Comparison of ENCODE assay signal across 9 mouse cellular contexts in genomic region chr19:53557267-53557936, GRCm38 (mm10). TPM values are rescaled to one million over a fixed set of nuclear protein-coding genes. Genes with fewer than 3 reads are reported as not detected.
A peak's percentile ranks its signal among the peaks of the same experiment; 100 is the strongest.
DNase-seq lines count a peak whose midpoint lies in the region; ATAC-seq and TF ChIP-seq lines count a peak whose summit lies in the region.
"Had no signal": no experiment of that assay in that cellular context is flagged by ENCODE, and none has a peak within 500 bp of the region (broad histone marks: within the 10 kb centered on the region; RNA-seq: fewer than 3 reads in every experiment).

No protein-coding gene starts in this region.

- H3K27me3 ChIP-seq in kidney, adult 2 months (replicated peaks; ENCODE audit: control insufficient read depth, insufficient read depth, low read length): no peaks in the 10 kb centered on the region
- H3K27me3 ChIP-seq in kidney, embryonic 15.5 days: no peaks in the 10 kb centered on the region
- H3K27me3 ChIP-seq in midbrain, embryonic 16.5 days (ENCODE audit: control insufficient read depth, insufficient read depth, low read depth, low read length): no peaks in the 10 kb centered on the region
- H3K27me3 ChIP-seq: Patski had no signal

- H3K4me2 ChIP-seq in kidney, embryonic 15.5 days: peak overlapping the region; percentile 54
- H3K4me2 ChIP-seq in midbrain, embryonic 16.5 days (ENCODE audit: low read length): peak overlapping the region; percentile 28

- no peaks in the 10 kb centered on the region for H3K9me3 ChIP-seq in kidney, embryonic 15.5 days (replicated peaks)
- H3K9me3 ChIP-seq in midbrain, embryonic 16.5 days (replicated peaks; ENCODE audit: control insufficient read depth, low read length, poor library complexity, severe bottlenecking): no peaks in the 10 kb centered on the region

- no peak overlapping the region for H3K4me3 ChIP-seq in kidney, adult 2 months (ENCODE audit: insufficient read depth, low read depth, low read length)
- H3K4me3 ChIP-seq in kidney, embryonic 15.5 days (replicated peaks): peak overlapping the region; percentile 14
- H3K4me3 ChIP-seq in midbrain, embryonic 16.5 days (ENCODE audit: low read depth, low read length): no peak overlapping the region

- DNase-seq in kidney, adult 2 months: peak; percentile 28
- DNase-seq in kidney, adult 11 months: no peak
- peak; percentile 39 for DNase-seq in fibroblast of lung, adult 2 months (ENCODE audit: low read depth)
- DNase-seq in right cerebral cortex, postnatal 25 days: no peak
- DNase-seq in cerebellum, postnatal 36 days: no peak

- H3K27ac ChIP-seq in kidney, adult 2 months (ENCODE audit: insufficient read depth, low read depth, low read length): no peak overlapping the region
- H3K27ac ChIP-seq in kidney, embryonic 15.5 days: no peak overlapping the region
- H3K27ac ChIP-seq in midbrain, embryonic 16.5 days (ENCODE audit: low read length): no peak overlapping the region

- no peak overlapping the region for H3K9ac ChIP-seq in kidney, embryonic 15.5 days
- no peak overlapping the region for H3K9ac ChIP-seq in midbrain, embryonic 16.5 days (ENCODE audit: low read depth, low read length)

- no peaks in the 10 kb centered on the region for H3K36me3 ChIP-seq in kidney, adult 2 months (ENCODE audit: control insufficient read depth, insufficient read depth, low read length)
- no peaks in the 10 kb centered on the region for H3K36me3 ChIP-seq in kidney, embryonic 15.5 days
- H3K36me3 ChIP-seq in midbrain, embryonic 16.5 days (ENCODE audit: control insufficient read depth, insufficient read depth, low read length): no peaks in the 10 kb centered on the region

- TF ChIP-seq POLR2A in kidney, adult 2 months (IDR thresholded peaks at IDR 0.05; ENCODE audit: low read depth, low read length): no peak

- 22% methylated on average over 20 of the region's 20 CpGs for WGBS in kidney, adult 2 months
- 23% methylated on average over 20 of the region's 20 CpGs for WGBS in kidney, embryonic 15.5 days
- 35% methylated on average over 20 of the region's 20 CpGs for WGBS in midbrain, embryonic 16.5 days

- no peak for TF ChIP-seq CTCF in kidney, adult 2 months (conservative IDR thresholded peaks at IDR 0.05; ENCODE audit: insufficient read depth, insufficient read length, low read depth, low read length)

- ATAC-seq in kidney, embryonic 15.5 days (replicated peaks; ENCODE audit: low FRiP score): peak; percentile 67
- ATAC-seq in midbrain, embryonic 16.5 days: no peak
- no peak for ATAC-seq in frontal cortex, adult (ENCODE audit: low TSS enrichment)
- ATAC-seq: Patski had no signal

- H3K4me1 ChIP-seq in kidney, adult 2 months (ENCODE audit: control insufficient read depth, insufficient read depth, low read length): peaks cover 5% of the 10 kb centered on the region; the same call in 1 of the 2 replicates
- peaks cover 29% of the 10 kb centered on the region for H3K4me1 ChIP-seq in kidney, embryonic 15.5 days
- no peaks in the 10 kb centered on the region; the same call in 1 of the 2 replicates for H3K4me1 ChIP-seq in midbrain, embryonic 16.5 days (ENCODE audit: control insufficient read depth, insufficient read depth, low read length)

RNA-seq across cellular contexts. Expression of gene Dusp5, which starts 28.5 kb away (rescaled TPM):
- polyA plus RNA-seq in kidney, adult 2 months (2012; rRNA removed): 1.0 and 2.0 TPM in 2 replicates
- polyA plus RNA-seq in kidney, embryonic 15.5 days (2015; fragmentation: Nextera tagmentation; extraction: Ambion mirVana): 11.0 and 11.1 TPM in 2 replicates
- polyA plus RNA-seq in midbrain, embryonic 16.5 days (2015; fragmentation: Nextera tagmentation; extraction: Ambion mirVana): 2.2 and 3.0 TPM in 2 replicates

RNA-seq across cellular contexts. Expression of gene Nutf2-ps1, which starts 31.5 kb away (rescaled TPM):
- 96.4 and 112 TPM in 2 replicates for polyA plus RNA-seq in kidney, adult 2 months (2012; rRNA removed)
- 381 and 430 TPM in 2 replicates for polyA plus RNA-seq in kidney, embryonic 15.5 days (2015; fragmentation: Nextera tagmentation; extraction: Ambion mirVana)
- 212 and 234 TPM in 2 replicates for polyA plus RNA-seq in midbrain, embryonic 16.5 days (2015; fragmentation: Nextera tagmentation; extraction: Ambion mirVana)

RNA-seq across cellular contexts. Expression of gene Smc3, which starts 42.8 kb away (rescaled TPM):
- 3.3 and 5.1 TPM in 2 replicates for polyA plus RNA-seq in kidney, adult 2 months (2012; rRNA removed)
- polyA plus RNA-seq in kidney, embryonic 15.5 days (2015; fragmentation: Nextera tagmentation; extraction: Ambion mirVana): 74.7 and 75.6 TPM in 2 replicates
- polyA plus RNA-seq in midbrain, embryonic 16.5 days (2015; fragmentation: Nextera tagmentation; extraction: Ambion mirVana): 55.9 and 66.5 TPM in 2 replicates

Comparison
In these comparisons a context has a peak if more than half of its experiments do, and no peak if none do; other contexts are left out.
1. DNase-seq: peak in kidney, adult 2 months (single experiment) and fibroblast of lung, adult 2 months (single experiment); none in kidney, adult 11 months (single experiment), right cerebral cortex, postnatal 25 days (single experiment) and cerebellum, postnatal 36 days (0 of 2).